Mouse (Mus musculus): ENCODE measurements around the gene Slc22a1. TPM values are rescaled to one million over a fixed set of nuclear protein-coding genes. Genes with fewer than 3 reads are reported as not detected.

The Slc22a1 gene
- polyA plus RNA-seq, 1 experiment: not detected

GRCm38 (mm10) chr17:12641087-12641486, 34.5 kb downstream of the Slc22a1 start:
- no peaks in the 10 kb centered on the region for H3K4me1 ChIP-seq (ENCODE audit: control insufficient read depth, insufficient read depth, low read length)
- TF ChIP-seq POLR2A (IDR thresholded peaks at IDR 0.05; ENCODE audit: borderline replicate concordance, control insufficient read depth, low read depth, low read length): no peak
- no peak for TF ChIP-seq CTCF (IDR thresholded peaks at IDR 0.05; ENCODE audit: control insufficient read depth, insufficient read depth, low read length)
- WGBS: 48% methylated on average over 4 of the region's 4 CpGs
- H3K4me3 ChIP-seq (replicated peaks; ENCODE audit: control insufficient read depth, low read depth, low read length): no peak overlapping the region
- H3K27ac ChIP-seq (ENCODE audit: control insufficient read depth, insufficient read depth, low read depth, low read length, poor library complexity): no peak overlapping the region

DNA sequence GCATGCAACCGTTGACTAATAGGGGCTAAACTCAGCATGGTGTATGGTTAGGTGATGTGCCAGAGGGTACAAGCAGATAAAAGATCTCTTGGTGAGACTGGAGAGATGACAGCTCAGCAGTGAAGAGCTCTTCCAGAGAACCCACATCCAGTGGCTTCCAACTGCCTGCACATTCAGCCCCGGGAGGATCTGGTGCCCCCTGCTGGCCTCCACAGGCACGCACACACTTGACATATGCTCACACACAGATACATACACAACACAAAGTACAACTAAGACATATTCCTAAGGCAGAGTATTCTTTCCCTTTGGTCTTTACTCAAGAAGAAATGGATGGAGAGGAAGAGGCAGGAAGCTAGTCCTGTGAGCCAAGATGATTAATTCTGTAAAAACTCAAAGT, 36.0 kb downstream of the Slc22a1 start:
- H3K27ac ChIP-seq (ENCODE audit: control insufficient read depth, insufficient read depth, low read depth, low read length, poor library complexity): no peak overlapping the region
- TF ChIP-seq CTCF (IDR thresholded peaks at IDR 0.05; ENCODE audit: control insufficient read depth, insufficient read depth, low read length): no peak
- no peak for TF ChIP-seq POLR2A (IDR thresholded peaks at IDR 0.05; ENCODE audit: borderline replicate concordance, control insufficient read depth, low read depth, low read length)
- 86% methylated on average over 3 of the region's 3 CpGs for WGBS
- no peaks in the 10 kb centered on the region for H3K4me1 ChIP-seq (ENCODE audit: control insufficient read depth, insufficient read depth, low read length)
- no peak overlapping the region for H3K4me3 ChIP-seq (replicated peaks; ENCODE audit: control insufficient read depth, low read depth, low read length)

- no peak for TF ChIP-seq CTCF (IDR thresholded peaks at IDR 0.05; ENCODE audit: control insufficient read depth, insufficient read depth, low read length)
- TF ChIP-seq POLR2A (IDR thresholded peaks at IDR 0.05; ENCODE audit: borderline replicate concordance, control insufficient read depth, low read depth, low read length): no peak
- WGBS: 68% methylated on average over 4 of the region's 4 CpGs
- Histone ChIP-seq H3K27ac (ENCODE audit: control insufficient read depth, insufficient read depth, low read depth, low read length, poor library complexity) (no peak overlapping the region), H3K4me3 (replicated peaks; ENCODE audit: control insufficient read depth, low read depth, low read length) (no peak overlapping the region), H3K4me1 (ENCODE audit: control insufficient read depth, insufficient read depth, low read length) (no peaks in the 10 kb centered on the region)
These were observed 40.8 kb downstream of the Slc22a1 start for GRCm38 (mm10) chr17:12634814-12635213.

DNA sequence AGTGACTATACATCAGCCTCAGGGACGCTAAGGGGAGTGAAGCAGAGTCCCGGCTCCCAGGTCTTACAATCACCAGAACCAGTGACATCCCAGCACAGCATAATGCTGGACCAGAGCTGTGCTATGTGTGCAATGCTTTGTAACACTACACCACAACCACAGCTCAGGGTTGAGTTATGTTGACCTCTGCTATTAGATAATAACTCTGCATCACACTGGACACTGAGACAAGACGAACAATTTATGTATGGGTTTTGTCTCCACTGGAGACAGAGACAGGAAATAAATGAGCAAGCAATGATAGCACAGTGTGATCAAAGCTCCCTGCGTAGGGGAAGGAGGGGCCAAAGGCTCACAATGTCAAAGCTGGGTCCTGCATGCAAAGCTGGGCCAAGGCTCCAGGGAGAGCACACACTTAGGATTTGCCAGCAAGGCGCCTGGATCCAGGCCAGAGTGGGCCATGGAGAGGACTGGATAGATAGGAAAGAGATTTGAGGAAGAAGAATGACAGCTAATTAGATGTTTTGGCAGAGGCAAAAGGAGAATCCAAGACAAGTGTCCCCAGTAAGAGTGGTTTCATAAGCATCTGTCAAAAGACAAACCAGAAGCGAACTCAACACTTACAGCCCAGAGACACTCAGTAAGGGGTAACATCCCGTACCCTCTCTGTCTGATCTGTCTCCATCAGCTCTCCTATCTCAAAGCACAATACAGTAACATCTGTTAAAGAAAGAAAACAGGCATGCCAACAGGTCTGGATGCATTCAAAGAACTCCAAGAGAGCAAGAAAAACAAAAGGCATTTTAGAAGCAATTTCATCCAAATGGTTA, 43.6 kb downstream of the Slc22a1 start:
- H3K4me1 ChIP-seq (ENCODE audit: control insufficient read depth, insufficient read depth, low read length): no peaks in the 10 kb centered on the region; the same call in 1 of the 2 replicates
- 57% methylated on average over 7 of the region's 7 CpGs for WGBS
- H3K27ac ChIP-seq (ENCODE audit: control insufficient read depth, insufficient read depth, low read depth, low read length, poor library complexity): no peak overlapping the region
- H3K4me3 ChIP-seq (replicated peaks; ENCODE audit: control insufficient read depth, low read depth, low read length): no peak overlapping the region
- TF ChIP-seq CTCF (IDR thresholded peaks at IDR 0.05; ENCODE audit: control insufficient read depth, insufficient read depth, low read length) (no peak), POLR2A (IDR thresholded peaks at IDR 0.05; ENCODE audit: borderline replicate concordance, control insufficient read depth, low read depth, low read length) (no peak)

DNA sequence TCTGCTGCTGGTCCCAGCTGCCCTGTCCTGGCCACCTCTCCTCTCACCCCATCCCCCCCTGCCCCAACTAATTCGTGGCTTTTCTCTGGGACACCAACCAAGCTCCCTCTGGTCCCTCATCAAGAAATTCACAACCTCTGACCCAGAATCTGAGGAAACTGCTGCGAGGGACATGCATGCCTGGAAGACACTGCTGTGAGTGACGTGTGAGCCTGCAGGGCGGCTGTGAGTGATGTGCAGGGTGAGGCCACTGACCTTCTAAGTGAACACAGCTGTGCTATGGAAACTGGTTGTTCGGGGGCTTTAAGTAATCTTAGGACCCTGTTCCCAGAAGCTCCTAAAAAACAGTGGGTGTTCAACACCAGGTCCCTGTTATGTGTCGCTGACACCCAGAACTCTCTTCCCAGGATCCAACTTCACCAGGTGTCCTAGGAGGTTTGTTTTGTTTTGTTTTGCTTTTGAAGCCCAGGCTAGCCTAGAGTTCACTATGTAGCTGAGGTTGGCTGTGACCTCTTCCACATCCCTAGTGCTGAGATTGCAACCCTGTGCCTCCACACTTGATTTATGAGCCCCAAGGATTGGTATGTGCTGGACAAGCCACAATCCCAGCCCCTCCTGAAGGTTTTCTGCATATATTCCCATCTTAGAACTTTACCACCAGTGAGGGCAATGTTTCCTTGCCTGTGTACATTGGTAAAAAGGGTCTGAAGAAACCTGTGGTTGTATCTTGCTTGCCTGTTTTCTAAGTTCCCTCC, 44.5 kb downstream of the Slc22a1 start:
- 75% methylated on average over 6 of the region's 6 CpGs for WGBS
- Histone ChIP-seq H3K4me1 (ENCODE audit: control insufficient read depth, insufficient read depth, low read length) (no peaks in the 10 kb centered on the region; the same call in 1 of the 2 replicates), H3K27ac (ENCODE audit: control insufficient read depth, insufficient read depth, low read depth, low read length, poor library complexity) (no peak overlapping the region), H3K4me3 (replicated peaks; ENCODE audit: control insufficient read depth, low read depth, low read length) (no peak overlapping the region)
- TF ChIP-seq POLR2A (IDR thresholded peaks at IDR 0.05; ENCODE audit: borderline replicate concordance, control insufficient read depth, low read depth, low read length) (no peak), CTCF (IDR thresholded peaks at IDR 0.05; ENCODE audit: control insufficient read depth, insufficient read depth, low read length) (no peak)

- WGBS: 6% methylated on average over 4 of the region's 4 CpGs
- no peak overlapping the region for H3K4me3 ChIP-seq (replicated peaks; ENCODE audit: control insufficient read depth, low read depth, low read length)
- H3K27ac ChIP-seq (ENCODE audit: control insufficient read depth, insufficient read depth, low read depth, low read length, poor library complexity): no peak overlapping the region
- no peaks in the 10 kb centered on the region; the same call in 1 of the 2 replicates for H3K4me1 ChIP-seq (ENCODE audit: control insufficient read depth, insufficient read depth, low read length)
- TF ChIP-seq CTCF (IDR thresholded peaks at IDR 0.05; ENCODE audit: control insufficient read depth, insufficient read depth, low read length): no peak
- TF ChIP-seq POLR2A (IDR thresholded peaks at IDR 0.05; ENCODE audit: borderline replicate concordance, control insufficient read depth, low read depth, low read length): no peak
These were observed 47.6 kb downstream of the Slc22a1 start for GRCm38 (mm10) chr17:12627983-12628382.

DNA sequence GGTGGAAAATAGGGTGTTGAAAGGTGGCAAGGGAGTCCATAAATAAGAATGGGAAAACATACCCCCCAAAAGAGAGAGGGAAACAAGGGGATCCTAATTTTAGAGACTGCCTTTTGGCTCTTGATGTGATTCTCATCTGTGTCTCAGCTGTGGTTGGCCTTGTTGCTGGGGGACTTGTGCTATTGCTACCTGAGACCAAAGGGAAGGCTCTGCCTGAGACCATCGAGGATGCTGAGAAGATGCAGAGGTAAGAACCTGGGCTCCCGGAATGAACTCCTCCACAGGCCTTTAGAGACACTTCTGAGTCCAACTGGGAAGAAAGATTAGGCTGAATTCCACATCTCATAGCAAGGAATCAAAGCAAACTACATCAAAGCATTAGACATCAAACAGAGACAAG, 56.0 kb downstream of the Slc22a1 start:
- 83% methylated on average over 2 of the region's 2 CpGs for WGBS
- Histone ChIP-seq H3K4me1 (ENCODE audit: control insufficient read depth, insufficient read depth, low read length) (no peaks in the 10 kb centered on the region), H3K27ac (ENCODE audit: control insufficient read depth, insufficient read depth, low read depth, low read length, poor library complexity) (no peak overlapping the region), H3K4me3 (replicated peaks; ENCODE audit: control insufficient read depth, low read depth, low read length) (no peak overlapping the region)
- TF ChIP-seq CTCF (IDR thresholded peaks at IDR 0.05; ENCODE audit: control insufficient read depth, insufficient read depth, low read length) (no peak), POLR2A (IDR thresholded peaks at IDR 0.05; ENCODE audit: borderline replicate concordance, control insufficient read depth, low read depth, low read length) (no peak)

DNA sequence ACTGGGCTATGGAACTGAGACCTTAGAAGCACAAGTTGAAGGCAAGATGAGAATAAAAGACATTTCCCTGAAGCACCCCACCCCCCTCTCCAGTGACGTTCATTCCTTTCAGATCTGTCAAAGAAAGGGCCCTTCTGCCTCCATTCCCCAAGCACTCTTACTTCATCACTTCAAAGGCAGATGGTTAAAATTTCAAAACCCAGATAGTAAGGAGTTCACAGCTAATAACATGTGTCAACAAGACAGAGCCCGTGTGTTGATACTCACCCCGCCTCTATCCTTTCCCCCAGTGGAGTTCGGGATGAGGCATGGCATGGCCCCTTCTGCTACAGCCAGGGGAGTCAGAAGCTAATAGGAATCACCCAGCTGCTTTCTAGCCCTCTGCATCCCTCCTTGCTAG, 60.2 kb downstream of the Slc22a1 start:
- WGBS: 79% methylated on average over 4 of the region's 4 CpGs
- no peak overlapping the region for H3K27ac ChIP-seq (ENCODE audit: control insufficient read depth, insufficient read depth, low read depth, low read length, poor library complexity)
- no peak for TF ChIP-seq CTCF (IDR thresholded peaks at IDR 0.05; ENCODE audit: control insufficient read depth, insufficient read depth, low read length)

More for the DNA sequence above, 60.2 kb downstream of the Slc22a1 start:
- H3K4me3 ChIP-seq (replicated peaks; ENCODE audit: control insufficient read depth, low read depth, low read length): no peak overlapping the region
- H3K4me1 ChIP-seq (ENCODE audit: control insufficient read depth, insufficient read depth, low read length): no peaks in the 10 kb centered on the region
